Mouse (Mus musculus): Measurements from ENCODE around the gene Rnf38. TPM values are rescaled to one million over a fixed set of nuclear protein-coding genes. Genes with fewer than 3 reads are reported as not detected.
A peak's percentile ranks its signal among the peaks of the same experiment; 100 is the strongest.

The Rnf38 gene
- not detected in 2 replicates for polyA plus RNA-seq (2012; ENCODE audit: insufficient read depth, insufficient read length, low replicate concordance, missing spikeins)

DNA sequence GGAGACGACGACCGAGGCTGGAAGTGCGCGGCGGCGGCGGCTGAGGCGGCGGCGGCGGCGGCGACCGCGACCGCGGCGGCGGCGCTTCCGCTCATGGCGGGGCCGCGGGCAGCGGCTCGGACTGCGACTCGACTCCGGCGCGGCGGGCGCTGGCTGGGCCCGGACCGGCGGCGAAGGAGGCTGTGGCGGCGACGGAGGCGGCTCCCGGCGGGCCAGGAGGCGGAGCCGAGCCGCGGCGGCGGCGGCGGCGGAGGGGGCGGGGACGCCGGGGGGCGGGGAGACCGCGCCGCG is at the start of gene Rnf38:
Gene Rnf38, minus strand, starts transcription at position 77 of the 291 bp plus-strand sequence.
- Histone ChIP-seq H3K4me1 (ENCODE audit: control insufficient read depth, insufficient read depth, low read length) (peaks cover 9% of the 10 kb centered on the region; the same call in 1 of the 2 replicates), H3K4me3 (ENCODE audit: insufficient read depth, low read depth, low read length) (peak within 1 kb of the TSS; percentile 73), H3K27ac (ENCODE audit: insufficient read depth, low read depth, low read length) (peak within 1 kb of the TSS; percentile 69)
- TF ChIP-seq POLR2A (IDR thresholded peaks at IDR 0.05; ENCODE audit: insufficient read depth, low read depth, low read length) = no peak
- TF ChIP-seq CTCF (IDR thresholded peaks at IDR 0.05; ENCODE audit: insufficient read depth, low read depth, low read length) = no peak
- 27% methylated on average over 61 of the region's 61 CpGs for WGBS

- Histone ChIP-seq H3K27ac (ENCODE audit: insufficient read depth, low read depth, low read length) (no peak overlapping the region), H3K4me3 (ENCODE audit: insufficient read depth, low read depth, low read length) (no peak overlapping the region), H3K4me1 (ENCODE audit: control insufficient read depth, insufficient read depth, low read length) (no peaks in the 10 kb centered on the region)
- 82% methylated on average over 7 of the region's 7 CpGs for WGBS
- no peak for TF ChIP-seq POLR2A (IDR thresholded peaks at IDR 0.05; ENCODE audit: insufficient read depth, low read depth, low read length)
- no peak for TF ChIP-seq CTCF (IDR thresholded peaks at IDR 0.05; ENCODE audit: insufficient read depth, low read depth, low read length)
Observed at GRCm38 (mm10) chr4:44281597-44282265, 48.1 kb upstream of the Rnf38 start.

GRCm38 (mm10) chr4:44271134-44271533 is 37.5 kb upstream of the Rnf38 start:
- Histone ChIP-seq H3K4me3 (ENCODE audit: insufficient read depth, low read depth, low read length) (no peak overlapping the region), H3K4me1 (ENCODE audit: control insufficient read depth, insufficient read depth, low read length) (no peaks in the 10 kb centered on the region), H3K27ac (ENCODE audit: insufficient read depth, low read depth, low read length) (no peak overlapping the region)
- TF ChIP-seq CTCF (IDR thresholded peaks at IDR 0.05; ENCODE audit: insufficient read depth, low read depth, low read length) (no peak), POLR2A (IDR thresholded peaks at IDR 0.05; ENCODE audit: insufficient read depth, low read depth, low read length) (no peak)
- 75% methylated on average over 5 of the region's 5 CpGs for WGBS

GRCm38 (mm10) chr4:44269376-44269817 is 35.8 kb upstream of the Rnf38 start:
- H3K4me3 ChIP-seq (ENCODE audit: insufficient read depth, low read depth, low read length) = no peak overlapping the region
- 92% methylated on average over 14 of the region's 14 CpGs for WGBS
- TF ChIP-seq CTCF (IDR thresholded peaks at IDR 0.05; ENCODE audit: insufficient read depth, low read depth, low read length) (no peak), POLR2A (IDR thresholded peaks at IDR 0.05; ENCODE audit: insufficient read depth, low read depth, low read length) (no peak)
- H3K27ac ChIP-seq (ENCODE audit: insufficient read depth, low read depth, low read length) = no peak overlapping the region
- no peaks in the 10 kb centered on the region for H3K4me1 ChIP-seq (ENCODE audit: control insufficient read depth, insufficient read depth, low read length)

- no peak for TF ChIP-seq POLR2A (IDR thresholded peaks at IDR 0.05; ENCODE audit: insufficient read depth, low read depth, low read length)
- TF ChIP-seq CTCF (IDR thresholded peaks at IDR 0.05; ENCODE audit: insufficient read depth, low read depth, low read length) = no peak
- Histone ChIP-seq H3K27ac (ENCODE audit: insufficient read depth, low read depth, low read length) (no peak overlapping the region), H3K4me3 (ENCODE audit: insufficient read depth, low read depth, low read length) (no peak overlapping the region), H3K4me1 (ENCODE audit: control insufficient read depth, insufficient read depth, low read length) (no peaks in the 10 kb centered on the region)
- 95% methylated on average over 6 of the region's 6 CpGs for WGBS
Observed at GRCm38 (mm10) chr4:44267437-44267836, 33.8 kb upstream of the Rnf38 start.

DNA sequence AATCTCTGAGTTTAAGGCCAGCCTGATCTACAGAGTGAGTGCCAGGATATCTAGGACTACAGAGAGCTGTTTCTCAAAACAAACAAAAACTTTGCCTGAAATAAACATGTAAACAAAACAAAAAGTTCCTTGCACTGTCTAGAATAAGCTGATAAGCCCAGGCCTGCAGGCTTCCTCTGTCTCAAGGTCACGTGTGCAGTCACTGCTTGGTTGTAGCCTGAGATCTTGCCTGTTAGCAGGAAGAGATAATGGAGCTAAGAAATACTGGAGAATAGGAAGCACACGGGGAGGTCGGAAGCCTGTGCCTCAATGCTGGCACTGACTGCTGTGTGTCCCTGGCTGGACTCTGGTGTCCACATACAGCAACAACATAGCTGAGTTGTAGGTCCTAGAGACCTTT is 31.9 kb upstream of the Rnf38 start:
- TF ChIP-seq CTCF (IDR thresholded peaks at IDR 0.05; ENCODE audit: insufficient read depth, low read depth, low read length) (no peak), POLR2A (IDR thresholded peaks at IDR 0.05; ENCODE audit: insufficient read depth, low read depth, low read length) (no peak)
- no peak overlapping the region for H3K4me3 ChIP-seq (ENCODE audit: insufficient read depth, low read depth, low read length)
- no peak overlapping the region for H3K27ac ChIP-seq (ENCODE audit: insufficient read depth, low read depth, low read length)
- 87% methylated on average over 3 of the region's 3 CpGs for WGBS
- H3K4me1 ChIP-seq (ENCODE audit: control insufficient read depth, insufficient read depth, low read length) = no peaks in the 10 kb centered on the region

DNA sequence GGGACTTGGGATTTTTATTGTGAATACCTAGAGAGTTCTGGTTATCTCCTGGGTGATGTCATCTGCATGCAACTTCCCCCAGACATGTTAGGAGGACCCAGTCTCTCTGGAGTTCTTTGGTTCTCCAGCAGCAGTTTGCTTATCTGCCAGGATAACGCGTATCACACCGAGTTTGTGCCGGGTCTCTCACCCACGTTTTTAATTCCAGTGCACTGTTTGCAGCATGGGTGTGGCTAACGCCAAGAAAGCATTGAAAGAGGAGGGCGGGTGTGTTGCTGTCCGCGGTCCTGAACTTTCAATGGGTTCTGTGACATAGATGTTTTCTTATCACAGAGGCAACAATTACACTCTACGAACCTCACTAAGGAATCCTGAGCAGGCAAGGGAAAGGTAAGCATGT is 26.7 kb upstream of the Rnf38 start:
- no peak overlapping the region for H3K4me3 ChIP-seq (ENCODE audit: insufficient read depth, low read depth, low read length)
- TF ChIP-seq CTCF (IDR thresholded peaks at IDR 0.05; ENCODE audit: insufficient read depth, low read depth, low read length) (no peak), POLR2A (IDR thresholded peaks at IDR 0.05; ENCODE audit: insufficient read depth, low read depth, low read length) (no peak)
- WGBS = 8% methylated on average over 10 of the region's 10 CpGs
- H3K27ac ChIP-seq (ENCODE audit: insufficient read depth, low read depth, low read length) = no peak overlapping the region
- peaks cover 2% of the 10 kb centered on the region; the same call in 1 of the 2 replicates for H3K4me1 ChIP-seq (ENCODE audit: control insufficient read depth, insufficient read depth, low read length)

DNA sequence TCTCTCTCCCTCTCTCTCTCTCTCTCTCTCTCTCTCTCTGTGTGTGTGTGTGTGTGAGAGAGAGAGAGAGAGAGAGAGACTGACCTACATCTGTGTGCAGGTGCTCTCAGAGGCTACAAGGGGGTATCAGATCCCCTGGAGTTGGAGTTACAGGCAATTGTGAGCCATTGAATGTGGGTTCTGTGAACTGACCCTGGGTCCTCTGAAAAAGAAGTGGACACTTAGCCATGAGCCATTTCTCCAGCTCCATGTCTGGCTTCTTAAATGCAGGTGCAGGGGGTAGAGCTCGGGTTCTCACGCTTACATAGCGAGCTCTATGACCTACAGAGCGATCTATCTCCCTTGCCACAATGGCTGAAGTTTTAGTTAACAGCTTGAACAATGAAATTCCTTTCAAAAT is 25.5 kb upstream of the Rnf38 start:
- WGBS = 92% methylated on average over 4 of the region's 4 CpGs
- Histone ChIP-seq H3K4me3 (ENCODE audit: insufficient read depth, low read depth, low read length) (no peak overlapping the region), H3K27ac (ENCODE audit: insufficient read depth, low read depth, low read length) (no peak overlapping the region), H3K4me1 (ENCODE audit: control insufficient read depth, insufficient read depth, low read length) (peaks cover 2% of the 10 kb centered on the region; the same call in 1 of the 2 replicates)
- no peak for TF ChIP-seq CTCF (IDR thresholded peaks at IDR 0.05; ENCODE audit: insufficient read depth, low read depth, low read length)
- no peak for TF ChIP-seq POLR2A (IDR thresholded peaks at IDR 0.05; ENCODE audit: insufficient read depth, low read depth, low read length)

DNA sequence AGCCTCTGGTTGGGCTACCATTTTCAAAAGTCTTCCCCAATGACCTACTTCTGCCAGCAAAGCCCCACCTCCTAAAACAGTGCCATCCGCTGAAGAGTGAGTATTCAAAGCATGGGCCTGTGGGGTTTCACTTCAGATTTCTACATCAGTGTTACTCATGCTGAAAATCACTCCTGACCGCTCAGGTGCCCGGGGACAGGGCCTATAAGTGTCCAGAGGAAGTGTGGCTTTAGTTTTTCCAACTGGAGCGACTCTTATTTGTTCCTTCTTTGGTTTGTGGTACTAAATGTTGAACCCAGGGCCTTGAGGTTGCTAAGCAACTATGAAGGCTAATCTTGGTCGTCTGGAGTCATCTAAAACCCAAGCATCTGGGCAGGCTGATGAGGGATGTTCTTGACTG is 21.0 kb upstream of the Rnf38 start:
- Histone ChIP-seq H3K4me3 (ENCODE audit: insufficient read depth, low read depth, low read length) (no peak overlapping the region), H3K4me1 (ENCODE audit: control insufficient read depth, insufficient read depth, low read length) (peaks cover 5% of the 10 kb centered on the region), H3K27ac (ENCODE audit: insufficient read depth, low read depth, low read length) (no peak overlapping the region)
- TF ChIP-seq POLR2A (IDR thresholded peaks at IDR 0.05; ENCODE audit: insufficient read depth, low read depth, low read length) (no peak), CTCF (IDR thresholded peaks at IDR 0.05; ENCODE audit: insufficient read depth, low read depth, low read length) (no peak)
- WGBS = 77% methylated on average over 5 of the region's 5 CpGs

Measured in olfactory bulb, adult 2 months (tissue).